ENCODE assay signal across 7 mouse cellular contexts in the genomic region with DNA sequence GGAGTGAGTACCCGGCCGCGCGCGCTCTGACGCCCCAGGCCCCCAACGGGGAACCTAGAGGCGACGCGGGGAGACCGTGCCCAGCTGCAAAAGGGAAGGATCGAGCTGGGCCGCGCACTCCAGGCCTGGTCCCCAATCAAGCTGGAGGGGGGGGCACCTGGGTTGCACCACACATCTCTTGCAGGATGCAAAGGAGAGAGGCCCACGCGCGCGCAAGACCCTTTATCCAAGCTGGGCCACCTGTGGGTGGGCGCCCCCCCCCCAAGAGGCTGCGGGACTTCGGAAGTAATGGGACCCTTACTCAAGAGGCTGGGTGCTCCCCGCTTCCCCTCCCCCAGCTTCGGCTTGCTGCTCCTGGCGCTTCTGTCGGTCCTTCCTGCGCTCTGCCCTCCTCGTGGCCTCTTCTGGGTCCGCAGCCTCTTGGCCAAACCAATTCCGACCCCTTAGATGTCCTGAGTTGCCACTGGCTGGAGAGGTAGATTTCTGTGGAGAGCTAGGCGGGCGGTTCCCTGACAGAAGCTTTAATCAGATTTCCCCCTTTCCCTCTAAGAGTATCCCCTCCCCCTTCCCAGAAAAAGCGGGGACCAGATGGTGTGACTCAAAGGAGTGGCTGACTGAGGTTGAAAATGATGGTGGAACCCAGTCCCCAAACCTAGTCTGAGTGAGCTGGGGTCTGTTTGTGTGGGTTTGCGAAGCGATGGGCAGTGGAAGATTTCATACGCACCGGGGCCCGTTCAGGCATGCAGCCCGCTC. TPM values are rescaled to one million over a fixed set of nuclear protein-coding genes. Genes with fewer than 3 reads are reported as not detected.
DNase-seq lines count a peak whose midpoint lies in the region; ATAC-seq and TF ChIP-seq lines count a peak whose summit lies in the region.

No protein-coding gene starts in this region.

- no peak for TF ChIP-seq POLR2A in thymus, adult 2 months (IDR thresholded peaks at IDR 0.05; ENCODE audit: control insufficient read depth, extremely low read depth, insufficient read depth, low read length, poor library complexity)

- H3K4me2 ChIP-seq in heart, embryonic 12.5 days = peak overlapping the region; percentile 93
- H3K4me2 ChIP-seq in midbrain, embryonic 14.5 days (ENCODE audit: low read length) = peak overlapping the region; percentile 91

- DNase-seq in thymus, adult 2 months = no peak
- DNase-seq in thymus, postnatal 4 days = no peak
- peak; percentile 82 for DNase-seq in cerebellum, adult 9-11 months
- peak; percentile 41 to 60 for DNase-seq in layer of hippocampus, postnatal 10 days (ENCODE audit: low spot score in 2 of 2)
- DNase-seq in midbrain, embryonic 14.5 days = peak; percentile 68

- peak; percentile 7; the same call in 1 of the 2 replicates for ATAC-seq in heart, embryonic 12.5 days (ENCODE audit: insufficient number of reproducible peaks, low FRiP score)
- peak; percentile 38 for ATAC-seq in midbrain, embryonic 14.5 days (ENCODE audit: low FRiP score, low TSS enrichment)
- ATAC-seq in erythroid progenitor cell, adult 5-6 weeks (replicated peaks; ENCODE audit: low FRiP score, poor library complexity, severe bottlenecking) = no peak

- no peaks in the 10 kb centered on the region for H3K27me3 ChIP-seq in thymus, adult 2 months (ENCODE audit: control insufficient read depth, insufficient read depth, low read length)
- H3K27me3 ChIP-seq in heart, embryonic 12.5 days (replicated peaks) = no peaks in the 10 kb centered on the region
- H3K27me3 ChIP-seq in midbrain, embryonic 14.5 days (ENCODE audit: control insufficient read depth, insufficient read depth, low read length) = no peaks in the 10 kb centered on the region

- WGBS in thymus, adult 2 months = 16% methylated on average over 38 of the region's 38 CpGs
- 1% methylated on average over 38 of the region's 38 CpGs for WGBS in heart, embryonic 12.5 days
- WGBS in midbrain, embryonic 14.5 days = 2% methylated on average over 37 of the region's 38 CpGs

- TF ChIP-seq CTCF in thymus, adult 2 months (IDR thresholded peaks at IDR 0.05; ENCODE audit: borderline replicate concordance, control insufficient read depth, extremely low read depth, insufficient read depth, low read length, poor library complexity) = no peak

- no peak overlapping the region for H3K27ac ChIP-seq in thymus, adult 2 months (ENCODE audit: control insufficient read depth, insufficient read depth, low read length)
- H3K27ac ChIP-seq in heart, embryonic 12.5 days (ENCODE audit: poor library complexity, severe bottlenecking) = peak overlapping the region; percentile 75
- H3K27ac ChIP-seq in midbrain, embryonic 14.5 days (replicated peaks; ENCODE audit: low read depth, low read length) = peak overlapping the region; percentile 95

- peak overlapping the region; percentile 96 for H3K9ac ChIP-seq in heart, embryonic 12.5 days
- H3K9ac ChIP-seq in midbrain, embryonic 14.5 days (replicated peaks; ENCODE audit: low read length) = peak overlapping the region; percentile 96

- no peaks in the 10 kb centered on the region for H3K36me3 ChIP-seq in thymus, adult 2 months (ENCODE audit: control insufficient read depth, insufficient read depth, low read length)
- 0 out of 2 replicates have a peak, but pooled peaks cover 2% of the 10 kb centered on the region for H3K36me3 ChIP-seq in heart, embryonic 12.5 days
- no peaks in the 10 kb centered on the region for H3K36me3 ChIP-seq in midbrain, embryonic 14.5 days (ENCODE audit: control insufficient read depth, insufficient read depth, low read length)

- no peaks in the 10 kb centered on the region for H3K9me3 ChIP-seq in heart, embryonic 12.5 days (replicated peaks)
- H3K9me3 ChIP-seq in midbrain, embryonic 14.5 days (ENCODE audit: control insufficient read depth, low read length) = no peaks in the 10 kb centered on the region

- H3K4me3 ChIP-seq in thymus, adult 2 months (ENCODE audit: control insufficient read depth, insufficient read depth, low read length) = peak overlapping the region; percentile 66
- H3K4me3 ChIP-seq in heart, embryonic 12.5 days = peak overlapping the region; percentile 94
- peak overlapping the region; percentile 98 for H3K4me3 ChIP-seq in midbrain, embryonic 14.5 days (replicated peaks; ENCODE audit: low read depth, low read length)

- peaks cover 54% of the 10 kb centered on the region for H3K4me1 ChIP-seq in thymus, adult 2 months (replicated peaks; ENCODE audit: control insufficient read depth, insufficient read depth, low read length)
- peaks cover 26% of the 10 kb centered on the region for H3K4me1 ChIP-seq in heart, embryonic 12.5 days (replicated peaks)
- peaks cover 22% of the 10 kb centered on the region for H3K4me1 ChIP-seq in midbrain, embryonic 14.5 days (ENCODE audit: control insufficient read depth, insufficient read depth, low read length)

RNA-seq across cellular contexts. Expression of gene Palm, which starts 0.5 kb away (rescaled TPM):
- polyA plus RNA-seq in thymus, adult 2 months (2012; rRNA removed) = 63.7 and 87.8 TPM in 2 replicates
- 72.4 and 80.8 TPM in 2 replicates for polyA plus RNA-seq in heart, embryonic 12.5 days (2016; fragmentation: Nextera tagmentation; extraction: Ambion mirVana)
- 100 to 1,000 TPM; 392 to 395 TPM for total RNA-seq in layer of hippocampus, postnatal 10 days (2021)
- 270 and 307 TPM in 2 replicates for polyA plus RNA-seq in midbrain, embryonic 14.5 days (2014; fragmentation: Nextera tagmentation; extraction: Ambion mirVana)
- 8.8 and 16.2 TPM in 2 replicates for total RNA-seq in erythroid progenitor cell, adult 5-6 weeks (2015; ENCODE audit: low replicate concordance)
- total RNA-seq in erythroid progenitor cell, adult 5-6 weeks (2017; ENCODE audit: low replicate concordance) = 2.0 and 9.2 TPM in 2 replicates

RNA-seq across cellular contexts. Expression of gene Prss57, which starts 3.2 kb away (rescaled TPM):
- polyA plus RNA-seq in thymus, adult 2 months (2012; rRNA removed) = 23.4 and 30.1 TPM in 2 replicates
- 0.24 TPM in 1 of 2 replicates, not detected in the other for polyA plus RNA-seq in heart, embryonic 12.5 days (2016; fragmentation: Nextera tagmentation; extraction: Ambion mirVana)
- total RNA-seq in layer of hippocampus, postnatal 10 days (2021) = under 1 TPM; 0.21 to 0.31 TPM
- 0.30 TPM in 1 of 2 replicates, not detected in the other for polyA plus RNA-seq in midbrain, embryonic 14.5 days (2014; fragmentation: Nextera tagmentation; extraction: Ambion mirVana)
- total RNA-seq in erythroid progenitor cell, adult 5-6 weeks (2015; ENCODE audit: low replicate concordance) = 25.6 and 44.0 TPM in 2 replicates
- total RNA-seq in erythroid progenitor cell, adult 5-6 weeks (2017; ENCODE audit: low replicate concordance) = 1.1 and 6.5 TPM in 2 replicates

RNA-seq across cellular contexts. Expression of gene Fstl3, which starts 16.8 kb away (rescaled TPM):
- polyA plus RNA-seq in thymus, adult 2 months (2012; rRNA removed) = 15.9 and 17.1 TPM in 2 replicates
- 21.1 and 21.9 TPM in 2 replicates for polyA plus RNA-seq in heart, embryonic 12.5 days (2016; fragmentation: Nextera tagmentation; extraction: Ambion mirVana)
- total RNA-seq in layer of hippocampus, postnatal 10 days (2021) = 1 to 10 TPM; 1.3 to 1.5 TPM
- 0.80 and 1.5 TPM in 2 replicates for polyA plus RNA-seq in midbrain, embryonic 14.5 days (2014; fragmentation: Nextera tagmentation; extraction: Ambion mirVana)
- 5.4 TPM in 1 of 2 replicates, not detected in the other for total RNA-seq in erythroid progenitor cell, adult 5-6 weeks (2015; ENCODE audit: low replicate concordance)
- 0.38 and 1.3 TPM in 2 replicates for total RNA-seq in erythroid progenitor cell, adult 5-6 weeks (2017; ENCODE audit: low replicate concordance)

RNA-seq across cellular contexts. Expression of gene Misp, which starts 26.9 kb away (rescaled TPM):
- 6.6 and 6.8 TPM in 2 replicates for polyA plus RNA-seq in thymus, adult 2 months (2012; rRNA removed)
- 0.40 and 0.60 TPM in 2 replicates for polyA plus RNA-seq in heart, embryonic 12.5 days (2016; fragmentation: Nextera tagmentation; extraction: Ambion mirVana)
- under 1 TPM; 0.33 to 0.78 TPM for total RNA-seq in layer of hippocampus, postnatal 10 days (2021)
- polyA plus RNA-seq in midbrain, embryonic 14.5 days (2014; fragmentation: Nextera tagmentation; extraction: Ambion mirVana) = 0.45 and 1.5 TPM in 2 replicates
- total RNA-seq in erythroid progenitor cell, adult 5-6 weeks (2015; ENCODE audit: low replicate concordance) = not detected in 2 replicates
- not detected in 2 replicates for total RNA-seq in erythroid progenitor cell, adult 5-6 weeks (2017; ENCODE audit: low replicate concordance)

RNA-seq across cellular contexts. Expression of gene Rnf126, which starts 27.2 kb away (rescaled TPM):
- 375 and 472 TPM in 2 replicates for polyA plus RNA-seq in thymus, adult 2 months (2012; rRNA removed)
- polyA plus RNA-seq in heart, embryonic 12.5 days (2016; fragmentation: Nextera tagmentation; extraction: Ambion mirVana) = 78.7 and 78.9 TPM in 2 replicates
- 10 to 100 TPM; 90.8 to 97.7 TPM for total RNA-seq in layer of hippocampus, postnatal 10 days (2021)
- 92.8 and 94.6 TPM in 2 replicates for polyA plus RNA-seq in midbrain, embryonic 14.5 days (2014; fragmentation: Nextera tagmentation; extraction: Ambion mirVana)
- 40.0 and 58.7 TPM in 2 replicates for total RNA-seq in erythroid progenitor cell, adult 5-6 weeks (2015; ENCODE audit: low replicate concordance)
- total RNA-seq in erythroid progenitor cell, adult 5-6 weeks (2017; ENCODE audit: low replicate concordance) = 18.3 and 19.4 TPM in 2 replicates

Comparison
In these comparisons a context has a peak if more than half of its experiments do, and no peak if none do; other contexts are left out.
1. DNase-seq: peak in cerebellum, adult 9-11 months (single experiment), layer of hippocampus, postnatal 10 days (2 of 2) and midbrain, embryonic 14.5 days (single experiment); none in thymus, adult 2 months (single experiment) and thymus, postnatal 4 days (single experiment).
2. RNA of gene Prss57, which starts 3.2 kb away (polyA plus RNA-seq): 23.4 to 30.1 TPM in thymus, adult 2 months; 0.30 TPM in midbrain, embryonic 14.5 days and 0.24 TPM in heart, embryonic 12.5 days; every median in the first group is over 10 times any median in the second.
3. Peak in every context shown above with its lines, with median percentiles within 50 percentile points of each other: H3K4me3 ChIP-seq.